Comparison of ENCODE assay signal across 8 mouse cellular contexts in genomic region chr14:52244690-52245042, GRCm38 (mm10). TPM values are rescaled to one million over a fixed set of nuclear protein-coding genes. Genes with fewer than 3 reads are reported as not detected.
DNase-seq lines count a peak whose midpoint lies in the region; ATAC-seq lines count a peak whose summit lies in the region.

No protein-coding gene starts in this region.

- no peaks in the 10 kb centered on the region for H3K9me3 ChIP-seq in kidney, embryonic 15.5 days (replicated peaks)
- H3K9me3 ChIP-seq in hindbrain, embryonic 13.5 days, result no peaks in the 10 kb centered on the region
- H3K9me3 ChIP-seq in midbrain, embryonic 13.5 days, result no peaks in the 10 kb centered on the region

- H3K4me1 ChIP-seq in kidney, embryonic 15.5 days, result peaks cover 26% of the 10 kb centered on the region
- H3K4me1 ChIP-seq in brown adipose tissue, adult 24 weeks (ENCODE audit: control insufficient read depth, insufficient read depth, insufficient read length, low read length), result no peaks in the 10 kb centered on the region
- peaks cover 23% of the 10 kb centered on the region for H3K4me1 ChIP-seq in hindbrain, embryonic 13.5 days (replicated peaks)
- peaks cover 18% of the 10 kb centered on the region for H3K4me1 ChIP-seq in midbrain, embryonic 13.5 days (replicated peaks)

- H3K4me3 ChIP-seq in kidney, embryonic 15.5 days (replicated peaks), result peak overlapping the region; percentile 71
- peak overlapping the region; percentile 56 for H3K4me3 ChIP-seq in brown adipose tissue, adult 24 weeks (ENCODE audit: insufficient read depth, low read depth, low read length)
- peak overlapping the region; percentile 71 for H3K4me3 ChIP-seq in hindbrain, embryonic 13.5 days
- peak overlapping the region; percentile 82 for H3K4me3 ChIP-seq in midbrain, embryonic 13.5 days (replicated peaks)

- H3K27me3 ChIP-seq in kidney, embryonic 15.5 days, result no peaks in the 10 kb centered on the region
- no peaks in the 10 kb centered on the region for H3K27me3 ChIP-seq in hindbrain, embryonic 13.5 days
- no peaks in the 10 kb centered on the region for H3K27me3 ChIP-seq in midbrain, embryonic 13.5 days

- no peak for DNase-seq in kidney, adult 11 months
- no peak for DNase-seq in right cerebral cortex, postnatal 4 days
- DNase-seq in T-cell, adult 2 months (ENCODE audit: low spot score), result no peak
- DNase-seq in cerebellum, postnatal 10 days, result no peak

- peak overlapping the region; percentile 76 for H3K27ac ChIP-seq in kidney, embryonic 15.5 days
- no peak overlapping the region for H3K27ac ChIP-seq in brown adipose tissue, adult 24 weeks (replicated peaks; ENCODE audit: low read depth, low read length)
- H3K27ac ChIP-seq in hindbrain, embryonic 13.5 days, result peak overlapping the region; percentile 74
- H3K27ac ChIP-seq in midbrain, embryonic 13.5 days, result peak overlapping the region; percentile 68

- peak; percentile 86 for ATAC-seq in kidney, embryonic 15.5 days (replicated peaks; ENCODE audit: low FRiP score)
- ATAC-seq in hindbrain, embryonic 13.5 days (ENCODE audit: low FRiP score), result no peak; the same call in 1 of the 2 replicates
- no peak; the same call in 1 of the 2 replicates for ATAC-seq in midbrain, embryonic 13.5 days

- peaks cover 12% of the 10 kb centered on the region for H3K36me3 ChIP-seq in kidney, embryonic 15.5 days
- no peaks in the 10 kb centered on the region for H3K36me3 ChIP-seq in hindbrain, embryonic 13.5 days
- H3K36me3 ChIP-seq in midbrain, embryonic 13.5 days, result no peaks in the 10 kb centered on the region

- peak overlapping the region; percentile 83 for H3K4me2 ChIP-seq in kidney, embryonic 15.5 days
- peak overlapping the region; percentile 80 for H3K4me2 ChIP-seq in hindbrain, embryonic 13.5 days
- H3K4me2 ChIP-seq in midbrain, embryonic 13.5 days (replicated peaks), result peak overlapping the region; percentile 89

- peak overlapping the region; percentile 73 for H3K9ac ChIP-seq in kidney, embryonic 15.5 days
- H3K9ac ChIP-seq in hindbrain, embryonic 13.5 days, result peak overlapping the region; percentile 89
- H3K9ac ChIP-seq in midbrain, embryonic 13.5 days (replicated peaks), result peak overlapping the region; percentile 91

- WGBS in kidney, embryonic 15.5 days, result 11% methylated on average over 7 of the region's 7 CpGs
- WGBS in hindbrain, embryonic 13.5 days, result 12% methylated on average over 7 of the region's 7 CpGs
- 13% methylated on average over 7 of the region's 7 CpGs for WGBS in midbrain, embryonic 13.5 days

RNA-seq across cellular contexts. Expression of gene Chd8, which starts 12.9 kb away (rescaled TPM):
- polyA plus RNA-seq in kidney, embryonic 15.5 days (2015; fragmentation: Nextera tagmentation; extraction: Ambion mirVana), result 33.8 and 40.5 TPM in 2 replicates
- polyA plus RNA-seq in brown adipose tissue, adult 24 weeks (2012; ENCODE audit: insufficient read depth, insufficient read length, missing spikeins), result 25.0 and 31.7 TPM in 2 replicates
- polyA plus RNA-seq in hindbrain, embryonic 13.5 days (2015; fragmentation: Nextera tagmentation; extraction: Ambion mirVana), result 42.4 and 43.8 TPM in 2 replicates
- polyA plus RNA-seq in midbrain, embryonic 13.5 days (2015; fragmentation: Nextera tagmentation; extraction: Ambion mirVana), result 46.5 and 50.4 TPM in 2 replicates

RNA-seq across cellular contexts. Expression of gene Tox4, which starts 34.3 kb away (rescaled TPM):
- 44.6 and 49.1 TPM in 2 replicates for polyA plus RNA-seq in kidney, embryonic 15.5 days (2015; fragmentation: Nextera tagmentation; extraction: Ambion mirVana)
- 10.3 and 13.9 TPM in 2 replicates for polyA plus RNA-seq in brown adipose tissue, adult 24 weeks (2012; ENCODE audit: insufficient read depth, insufficient read length, missing spikeins)
- polyA plus RNA-seq in hindbrain, embryonic 13.5 days (2015; fragmentation: Nextera tagmentation; extraction: Ambion mirVana), result 55.5 and 59.6 TPM in 2 replicates
- polyA plus RNA-seq in midbrain, embryonic 13.5 days (2015; fragmentation: Nextera tagmentation; extraction: Ambion mirVana), result 55.5 and 60.8 TPM in 2 replicates

RNA-seq across cellular contexts. Expression of gene Rab2b, which starts 34.7 kb away (rescaled TPM):
- 21.9 and 23.5 TPM in 2 replicates for polyA plus RNA-seq in kidney, embryonic 15.5 days (2015; fragmentation: Nextera tagmentation; extraction: Ambion mirVana)
- 12.4 and 21.4 TPM in 2 replicates for polyA plus RNA-seq in brown adipose tissue, adult 24 weeks (2012; ENCODE audit: insufficient read depth, insufficient read length, missing spikeins)
- 57.4 and 61.8 TPM in 2 replicates for polyA plus RNA-seq in hindbrain, embryonic 13.5 days (2015; fragmentation: Nextera tagmentation; extraction: Ambion mirVana)
- polyA plus RNA-seq in midbrain, embryonic 13.5 days (2015; fragmentation: Nextera tagmentation; extraction: Ambion mirVana), result 60.6 and 63.4 TPM in 2 replicates

RNA-seq across cellular contexts. Expression of gene Supt16, which starts 47.5 kb away (rescaled TPM):
- 63.2 and 69.1 TPM in 2 replicates for polyA plus RNA-seq in kidney, embryonic 15.5 days (2015; fragmentation: Nextera tagmentation; extraction: Ambion mirVana)
- polyA plus RNA-seq in brown adipose tissue, adult 24 weeks (2012; ENCODE audit: insufficient read depth, insufficient read length, missing spikeins), result 16.9 and 18.7 TPM in 2 replicates
- polyA plus RNA-seq in hindbrain, embryonic 13.5 days (2015; fragmentation: Nextera tagmentation; extraction: Ambion mirVana), result 55.0 and 57.1 TPM in 2 replicates
- polyA plus RNA-seq in midbrain, embryonic 13.5 days (2015; fragmentation: Nextera tagmentation; extraction: Ambion mirVana), result 62.7 and 68.4 TPM in 2 replicates
